Mouse (Mus musculus): Measurements from ENCODE around the gene Sdhc.

DNA sequence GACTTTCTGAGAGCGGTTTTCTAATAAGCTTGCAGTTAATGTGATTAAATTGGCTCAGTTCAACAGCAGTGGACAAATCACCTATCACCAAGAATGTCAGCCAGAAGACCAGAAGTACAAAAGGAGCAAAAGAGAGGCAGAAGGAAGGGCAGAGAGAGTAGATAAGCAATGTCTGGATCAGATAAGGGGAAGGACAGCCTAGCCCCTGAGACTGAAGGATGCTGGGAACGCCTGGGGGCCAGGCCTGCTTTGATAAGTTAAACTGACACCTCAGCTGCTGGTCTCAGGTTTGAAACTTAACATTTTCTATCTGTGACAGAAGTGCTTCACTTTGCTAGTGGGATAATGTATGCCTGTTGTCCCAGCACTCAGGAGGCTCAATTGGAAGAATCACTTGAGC is 52.8 kb downstream of the Sdhc start:
- TF ChIP-seq POLR2A (IDR thresholded peaks at IDR 0.05; ENCODE audit: extremely low read depth, insufficient read depth, low read length) (no peak), CTCF (IDR thresholded peaks at IDR 0.05; ENCODE audit: low read depth, low read length) (no peak)
